Mouse (Mus musculus): ENCODE measurements at regions not wholly inside any gene's neighbourhood (a gene's known extent, or its start where the extent isn't known, plus 50 kb on each side); places are given as distances from the start of the nearest gene placed in this dataset.

GRCm38 (mm10) chr2:48473102-48473501, 340.8 kb upstream of the Acvr2a start:
- TF ChIP-seq POLR2A (IDR thresholded peaks at IDR 0.05; ENCODE audit: low read depth, low read length) = no peak
- TF ChIP-seq CTCF (IDR thresholded peaks at IDR 0.05; ENCODE audit: borderline replicate concordance, insufficient read depth, low read length) = no peak

All from embryonic fibroblast, embryonic 13.5 days (primary cell).